Mouse (Mus musculus) stomach, postnatal 0 days (tissue): ENCODE results near the gene Foxp1.

Source experiments
- CTCF ChIP-seq: IDR thresholded peaks from 2 replicates; pipeline ENCODE4 v1.5.1; 2016; ENCODE audit warnings: antibody characterized with exemption, low read depth, mild to moderate bottlenecking, moderate library complexity
- EP300 ChIP-seq: optimal IDR thresholded peaks from 2 replicates; pipeline ENCODE3; 2016; ENCODE audit warnings: antibody characterized with exemption

- no peak for TF ChIP-seq CTCF
- TF ChIP-seq EP300: no peak
Measured at GRCm38 (mm10) chr6:99439214-99439877, 83.2 kb downstream of the Foxp1 start.
